Mouse (Mus musculus) limb, embryonic 14.5 days (tissue): ENCODE measurements around the gene Ier5. TPM values are rescaled to one million over a fixed set of nuclear protein-coding genes. Genes with fewer than 3 reads are reported as not detected.

Experiments
- ATAC-seq: fragments of 200-750 bp; cut with Nextera tagmentation; 2 replicates; pipeline ENCODE4 v1.8.0; 2017; ENCODE audit warnings: low read depth, moderate number of reproducible peaks, moderate TSS enrichment; ENCODE audit not compliant: low FRiP score
- DNase-seq: peaks from one replicate; pipeline ENCODE4 v3.0.0-alpha.2; 2015; ENCODE audit warnings: low spot score
- H3K27ac ChIP-seq: fragments of 300-500 bp; sonication (generic); replicated peaks from 2 replicates; pipeline ENCODE4 v1.5.1; 2014; ENCODE audit warnings: low read depth, mild to moderate bottlenecking, low read length, moderate library complexity, mixed read lengths
- H3K27me3 ChIP-seq: fragments of 300-500 bp; sonication (generic); 2 replicates; pipeline ENCODE4 v1.6.1; 2014; ENCODE audit warnings: low read length, mixed read lengths; ENCODE audit not compliant: control insufficient read depth, insufficient read depth
- H3K36me3 ChIP-seq: fragments of 300-500 bp; sonication (generic); 2 replicates; pipeline ENCODE4 v1.6.1; 2014; ENCODE audit warnings: mild to moderate bottlenecking, low read length, moderate library complexity, mixed read lengths; ENCODE audit not compliant: control insufficient read depth, insufficient read depth
- H3K4me1 ChIP-seq: fragments of 300-500 bp; sonication (generic); 2 replicates; pipeline ENCODE4 v1.6.1; 2014; ENCODE audit warnings: antibody characterized with exemption, low read length, mixed read lengths; ENCODE audit not compliant: control insufficient read depth, insufficient read depth
- H3K4me2 ChIP-seq: fragments of 300-500 bp; sonication (generic); replicated peaks from 2 replicates; pipeline ENCODE4 v1.6.1; 2014; ENCODE audit warnings: low read depth, mild to moderate bottlenecking, low read length, moderate library complexity; ENCODE audit not compliant: severe bottlenecking
- H3K4me3 ChIP-seq: fragments of 300-500 bp; sonication (generic); replicated peaks from 2 replicates; pipeline ENCODE4 v1.5.1; 2014; ENCODE audit warnings: low read length
- H3K9ac ChIP-seq: fragments of 300-500 bp; sonication (generic); 2 replicates; pipeline ENCODE4 v1.6.1; 2014; ENCODE audit warnings: mild to moderate bottlenecking, low read depth, low read length, moderate library complexity; ENCODE audit not compliant: severe bottlenecking
- H3K9me3 ChIP-seq: fragments of 300-500 bp; sonication (generic); 2 replicates; pipeline ENCODE4 v1.6.1; 2016; ENCODE audit warnings: low read length; ENCODE audit not compliant: control insufficient read depth
- POLR2A ChIP-seq: fragments of 200-500 bp; IDR thresholded peaks from 2 replicates; pipeline ENCODE4 v1.8.0; 2012; ENCODE audit warnings: inconsistent platforms, mild to moderate bottlenecking, moderate library complexity, borderline replicate concordance; ENCODE audit not compliant: insufficient read depth, insufficient read length; ENCODE audit errors: extremely low read depth
- WGBS: fragments of 180-500 bp; shearing (Covaris S2); extraction: QIAGEN DNeasy Blood & Tissue Kit; methylation state at CpG from one replicate; pipeline ENCODE4 v1.1.7; 2014; 5-methylcytosine and 5-hydroxymethylcytosine counted together
- polyA plus RNA-seq, 2 experiments: library from polyadenylated mRNA; depleted of rRNA in 1 of 2; stranded (reverse) in 1 of 2; unstranded in 1 of 2; fragments of >200 nt; fragmentation: Nextera tagmentation in 1 of 2; extraction: Ambion mirVana in 1 of 2; gene quantifications; 2 replicates each; pipeline versions ENCODE4 v1.2.1 to v1.2.3; 2012 to 2014

Ier5 gene
- polyA plus RNA-seq, 2 experiments, result 13.6 to 25.1 TPM

DNA sequence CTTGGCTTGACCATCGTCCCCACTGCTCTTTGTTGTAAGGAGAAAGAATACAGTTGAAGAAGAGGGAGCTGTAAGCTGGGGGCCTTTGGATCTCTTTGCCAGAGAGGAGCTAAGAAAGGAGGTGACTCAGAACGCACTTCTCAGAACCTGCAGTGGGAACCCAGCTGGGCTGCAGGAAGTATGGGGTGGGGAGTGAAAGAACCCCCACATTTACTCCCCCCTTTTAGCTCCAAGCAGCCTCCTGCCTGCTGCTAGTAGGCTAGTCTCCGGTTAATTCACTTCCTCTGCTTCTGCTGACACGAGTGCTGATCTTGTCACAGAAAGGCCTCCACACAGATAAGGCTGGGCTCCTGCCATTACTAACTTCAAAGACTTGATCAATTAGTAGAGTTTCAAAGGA, 12.5 kb downstream of the Ier5 start:
- Histone ChIP-seq H3K9ac (no peak overlapping the region), H3K9me3 (no peaks in the 10 kb centered on the region), H3K4me1 (peaks cover 67% of the 10 kb centered on the region), H3K36me3 (no peaks in the 10 kb centered on the region), H3K27ac (peak overlapping the region; percentile 58; the same call in 1 of the 2 replicates), H3K4me2 (no peak overlapping the region), H3K27me3 (no peaks in the 10 kb centered on the region), H3K4me3 (no peak overlapping the region)
- no peak for TF ChIP-seq POLR2A
- WGBS, result 11% methylated on average over 4 of the region's 4 CpGs
- ATAC-seq (no peak), DNase-seq (no peak)

DNA sequence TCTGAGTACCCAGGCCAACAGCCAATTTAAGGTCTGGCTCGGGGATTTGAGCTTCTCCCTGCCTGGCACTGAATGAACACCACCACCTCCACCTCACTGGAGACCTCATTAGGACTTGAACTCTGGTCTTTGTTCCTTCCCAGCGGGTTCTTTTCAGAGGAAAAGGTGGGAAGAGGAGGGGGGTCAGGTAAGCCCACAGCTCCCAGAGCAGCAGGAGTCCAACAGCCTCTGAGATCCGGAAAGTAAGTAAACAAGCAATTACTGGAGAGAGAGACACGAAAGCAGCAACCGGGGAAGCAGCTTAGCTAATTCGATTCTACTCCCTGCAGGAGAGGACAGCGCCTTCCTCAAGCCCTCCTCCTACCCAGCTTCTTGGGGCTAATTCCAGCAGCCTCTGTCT, 13.0 kb downstream of the Ier5 start:
- DNase-seq (no peak), ATAC-seq (no peak)
- no peaks in the 10 kb centered on the region for H3K36me3 ChIP-seq
- peaks cover 66% of the 10 kb centered on the region for H3K4me1 ChIP-seq
- H3K4me2 ChIP-seq, result no peak overlapping the region
- no peaks in the 10 kb centered on the region for H3K27me3 ChIP-seq
- no peak for TF ChIP-seq POLR2A
- 16% methylated on average over 7 of the region's 7 CpGs for WGBS
- H3K9ac ChIP-seq, result no peak overlapping the region
- H3K9me3 ChIP-seq, result no peaks in the 10 kb centered on the region
- no peak overlapping the region for H3K4me3 ChIP-seq
- peak overlapping the region; percentile 58; the same call in 1 of the 2 replicates for H3K27ac ChIP-seq

DNA sequence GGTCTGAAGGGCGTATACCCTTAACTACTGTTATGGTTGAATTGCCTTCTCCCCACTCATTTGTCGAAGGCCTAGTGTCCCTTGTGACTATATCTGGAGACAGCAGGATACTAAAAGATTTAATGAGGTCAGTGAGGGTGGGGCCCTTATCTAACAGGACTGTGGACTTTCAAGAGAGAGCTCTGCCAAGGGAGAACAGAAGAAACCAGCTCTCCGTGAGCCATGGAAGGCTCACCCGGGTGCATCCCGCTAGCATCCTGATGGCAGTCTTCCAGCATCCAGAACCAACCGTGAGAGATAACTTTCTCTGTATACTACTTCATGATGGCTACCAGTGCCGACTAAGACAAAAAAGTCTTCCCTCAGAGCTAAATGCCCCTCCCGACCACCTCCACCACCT, 14.6 kb downstream of the Ier5 start:
- H3K4me3 ChIP-seq, result no peak overlapping the region
- H3K27me3 ChIP-seq, result no peaks in the 10 kb centered on the region
- ATAC-seq (no peak), DNase-seq (no peak)
- no peaks in the 10 kb centered on the region for H3K36me3 ChIP-seq
- H3K27ac ChIP-seq, result no peak overlapping the region
- no peaks in the 10 kb centered on the region for H3K9me3 ChIP-seq
- H3K4me2 ChIP-seq, result no peak overlapping the region
- 60% methylated on average over 8 of the region's 8 CpGs for WGBS
- peaks cover 61% of the 10 kb centered on the region for H3K4me1 ChIP-seq
- TF ChIP-seq POLR2A, result no peak
- H3K9ac ChIP-seq, result no peak overlapping the region

DNA sequence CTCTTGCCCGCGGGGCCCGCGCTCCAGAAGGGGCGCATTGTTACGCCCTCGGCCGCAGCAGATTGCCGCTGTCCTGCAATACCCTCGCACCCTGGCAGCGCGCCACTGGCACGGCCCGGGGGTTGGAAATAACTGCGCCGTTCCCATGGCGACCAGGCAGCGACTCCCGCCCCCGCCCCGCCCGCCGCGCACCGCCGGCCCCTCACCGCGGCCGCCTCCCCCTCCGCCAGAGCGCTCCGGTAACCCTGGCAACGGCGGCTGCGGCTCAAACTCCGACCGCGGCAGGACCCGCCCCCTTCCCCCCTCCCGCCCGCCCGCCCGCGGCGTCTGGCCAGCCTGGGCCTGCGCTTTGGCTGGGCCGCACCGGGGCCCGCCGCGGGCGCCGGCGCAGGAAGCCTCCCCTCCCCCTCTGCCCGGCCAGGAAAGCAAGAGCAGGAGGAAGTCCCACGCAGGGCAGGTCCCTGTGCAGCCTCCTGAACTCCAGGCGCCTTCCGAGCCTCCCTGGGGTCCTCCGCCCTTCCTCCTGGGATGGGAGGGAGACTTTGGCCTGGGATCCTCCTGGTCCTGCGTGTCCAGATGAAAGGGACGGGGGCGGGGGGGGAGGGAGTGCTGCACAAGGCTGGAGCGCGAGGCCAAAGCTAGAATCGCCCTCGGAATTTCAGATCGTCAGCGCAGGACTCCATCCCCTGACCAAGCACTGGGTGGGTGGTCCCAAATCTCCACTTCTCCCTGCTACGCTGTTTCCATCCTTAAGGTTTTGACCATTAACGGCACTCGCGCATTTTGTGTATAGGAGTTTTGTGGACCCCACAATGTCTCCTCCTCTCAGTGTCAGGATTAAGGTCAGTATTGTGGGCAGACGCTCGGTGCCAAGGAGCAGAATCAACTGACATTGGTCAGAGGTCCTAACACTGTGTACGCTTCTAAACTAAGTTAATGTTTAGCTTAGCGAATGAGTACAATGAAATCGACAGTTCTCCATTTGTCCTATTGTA, 15.9 kb downstream of the Ier5 start:
- Histone ChIP-seq H3K27me3 (no peaks in the 10 kb centered on the region), H3K27ac (peak overlapping the region; percentile 98), H3K4me2 (peak overlapping the region; percentile 86), H3K36me3 (no peaks in the 10 kb centered on the region), H3K4me3 (peak overlapping the region; percentile 47), H3K4me1 (peaks cover 49% of the 10 kb centered on the region), H3K9ac (peak overlapping the region; percentile 70), H3K9me3 (no peaks in the 10 kb centered on the region)
- peak; percentile 50; the same call in 1 of the 2 replicates for TF ChIP-seq POLR2A
- ATAC-seq (peak; percentile 94), DNase-seq (peak; percentile 92)
- 2% methylated on average over 22 of the region's 77 CpGs for WGBS

DNA sequence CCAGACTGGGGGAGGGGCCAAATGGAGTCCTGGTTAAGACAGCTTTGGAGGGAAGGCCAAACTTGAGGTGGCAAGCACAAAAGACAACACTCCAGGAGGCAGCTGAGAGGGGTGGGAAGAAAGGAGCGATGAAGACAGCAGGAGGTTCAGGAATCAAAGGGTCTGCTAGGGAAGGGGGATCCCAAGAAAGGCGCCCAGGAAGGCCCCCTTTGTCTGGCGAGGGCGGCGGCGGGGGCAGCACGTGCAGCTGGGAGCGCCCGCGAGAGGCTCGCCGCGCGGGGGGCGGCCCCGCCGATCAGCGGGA, 16.5 kb downstream of the Ier5 start:
- 0% methylated on average over 3 of the region's 18 CpGs for WGBS
- ATAC-seq, result peak; percentile 50; the same call in 1 of the 2 replicates

More for the DNA sequence above, 16.5 kb downstream of the Ier5 start:
- Histone ChIP-seq H3K9me3 (no peaks in the 10 kb centered on the region), H3K27ac (peak overlapping the region; percentile 98), H3K4me2 (peak overlapping the region; percentile 86), H3K4me3 (peak overlapping the region; percentile 47), H3K27me3 (no peaks in the 10 kb centered on the region), H3K4me1 (peaks cover 49% of the 10 kb centered on the region), H3K36me3 (no peaks in the 10 kb centered on the region), H3K9ac (peak overlapping the region; percentile 70)
- TF ChIP-seq POLR2A, result peak; percentile 26; the same call in 1 of the 2 replicates
- DNase-seq, result peak; percentile 71
